Mouse (Mus musculus) small intestine, adult 2 months (tissue): ENCODE data around the gene Pcp4.

ENCODE experiments used
- CTCF ChIP-seq: fragments of 200-500 bp; IDR thresholded peaks from 2 replicates; pipeline ENCODE4 v1.5.1; 2012; ENCODE audit warnings: low read depth, mild to moderate bottlenecking, control low read depth, inconsistent platforms, low read length, moderate library complexity, mixed read lengths; ENCODE audit not compliant: insufficient replicate concordance, insufficient read length; ENCODE audit errors: extremely low read depth
- POLR2A ChIP-seq: fragments of 200-500 bp; IDR thresholded peaks from 2 replicates; pipeline ENCODE4 v1.6.1; 2012; ENCODE audit warnings: low read depth, mild to moderate bottlenecking, control low read depth, inconsistent platforms, low read length, moderate library complexity

- no peak for TF ChIP-seq CTCF
- TF ChIP-seq POLR2A = no peak
Observed at GRCm38 (mm10) chr16:96541056-96541455, 73.7 kb downstream of the Pcp4 start.
